Mouse (Mus musculus) C2C12 (cell line): ENCODE measurements around the gene Srxn1.

Source experiments
- CTCF ChIP-seq: IDR thresholded peaks from one replicate; pipeline ENCODE4 v1.5.1; 2011; ENCODE audit not compliant: control insufficient read depth, insufficient read depth, insufficient read length
- FOSL1 ChIP-seq: IDR thresholded peaks from one replicate; pipeline ENCODE4 v1.8.0; 2011; ENCODE audit warnings: mild to moderate bottlenecking, low read length; ENCODE audit not compliant: poor library complexity, insufficient read depth, severe bottlenecking
- MAX ChIP-seq: IDR thresholded peaks from one replicate; pipeline ENCODE4 v1.6.1; 2011; ENCODE audit warnings: mild to moderate bottlenecking, control low read depth
- MYOD1 ChIP-seq: IDR thresholded peaks from one replicate; pipeline ENCODE4 v1.6.1; 2011; ENCODE audit warnings: low read depth; ENCODE audit not compliant: control insufficient read depth, insufficient read length
- MYOG ChIP-seq: IDR thresholded peaks from one replicate; pipeline ENCODE4 v1.6.1; 2011; ENCODE audit not compliant: control insufficient read depth, insufficient read length; ENCODE audit errors: extremely low read depth
- USF1 ChIP-seq: IDR thresholded peaks from one replicate; pipeline ENCODE4 v1.6.1; 2011; ENCODE audit warnings: low read depth, mild to moderate bottlenecking, control low read depth, moderate library complexity

DNA sequence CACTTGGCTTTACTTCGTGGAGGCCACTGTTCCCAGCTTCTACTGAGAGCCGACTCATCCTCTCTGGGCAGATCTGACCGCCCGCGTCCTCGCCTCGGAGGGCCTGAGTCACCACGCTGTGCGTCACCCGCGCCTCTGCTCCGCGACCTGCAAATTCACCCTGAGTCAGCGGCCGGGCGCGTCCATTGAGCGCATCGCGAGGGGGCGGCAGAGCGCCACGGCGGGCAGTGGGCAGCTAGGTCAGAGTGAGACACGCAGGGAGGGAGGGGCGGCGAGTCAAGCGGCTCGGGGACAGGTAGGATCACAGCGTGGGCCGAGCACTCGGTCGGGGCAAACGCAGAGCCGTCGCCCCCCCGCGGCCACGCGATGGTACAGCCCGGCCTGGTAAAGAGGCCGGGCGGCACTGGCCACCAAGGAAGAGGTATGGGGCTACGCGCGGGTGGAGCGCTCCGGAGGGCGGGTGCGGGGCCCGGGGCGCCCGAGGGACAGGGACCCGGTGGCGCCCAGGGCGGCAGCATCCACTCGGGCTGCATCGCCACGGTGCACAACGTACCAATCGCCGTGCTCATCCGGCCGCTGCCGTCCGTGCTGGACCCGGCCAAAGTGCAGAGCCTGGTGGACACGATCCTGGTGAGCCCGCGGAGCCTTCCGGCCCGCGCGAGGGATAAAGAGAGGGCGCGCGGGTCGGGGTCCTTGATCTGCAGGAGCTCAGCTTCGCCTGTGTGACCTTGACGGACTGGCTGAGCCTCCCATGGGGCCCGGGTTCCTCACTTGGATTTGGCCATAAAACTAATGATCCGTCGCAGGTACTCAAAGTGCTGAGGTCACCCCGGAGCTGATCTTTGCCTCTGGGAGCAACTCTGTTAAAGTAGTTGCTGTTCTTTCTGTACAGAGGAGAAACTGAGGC lies at the start of gene Srxn1:
- no peak for TF ChIP-seq CTCF
- no peak for TF ChIP-seq USF1
- no peak for TF ChIP-seq MYOG
- peak; percentile 78 for TF ChIP-seq MAX
- no peak for TF ChIP-seq MYOD1
- TF ChIP-seq FOSL1 = peak; percentile 82
